In the genomic region with DNA sequence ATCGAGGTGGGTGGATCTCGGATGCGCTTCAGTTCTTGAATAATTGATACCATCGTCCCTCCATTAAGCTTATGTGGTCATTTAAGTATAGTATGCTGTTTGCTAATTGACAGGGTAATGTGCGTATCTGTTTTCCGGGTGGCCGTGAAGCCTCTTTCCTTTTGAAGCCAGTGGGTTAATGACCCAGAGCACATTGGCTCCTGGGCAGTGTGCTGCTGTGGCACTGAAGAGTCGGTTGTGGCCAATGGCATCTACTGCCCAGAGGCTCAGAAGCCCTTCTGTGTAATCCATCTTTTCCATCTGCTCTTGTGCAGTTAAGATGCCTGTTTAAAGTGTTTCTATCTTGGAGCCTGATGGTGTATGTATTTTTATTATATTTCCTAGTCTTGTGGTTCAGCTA, we compare ENCODE assay signal across 13 mouse cellular contexts.
"Had no signal": no experiment of that assay in that cellular context is flagged by ENCODE, and none has a peak within 500 bp of the region (broad histone marks: within the 10 kb centered on the region; RNA-seq: fewer than 3 reads in every experiment).

No protein-coding gene starts in this region.

- H3K36me3 ChIP-seq: intestine, embryonic 15.5 days; limb, embryonic 15.5 days; neural tube, embryonic 12.5 days had no signal

- H3K27ac ChIP-seq: intestine, embryonic 15.5 days; limb, embryonic 15.5 days; liver, embryonic 14.5 days; midbrain, embryonic 10.5 days; neural tube, embryonic 12.5 days had no signal

- H3K4me1 ChIP-seq: neural tube, embryonic 12.5 days had no signal

- ATAC-seq: intestine, embryonic 15.5 days had no signal

- H3K27me3 ChIP-seq: intestine, embryonic 15.5 days; limb, embryonic 15.5 days; neural tube, embryonic 12.5 days had no signal

- H3K9ac ChIP-seq: intestine, embryonic 15.5 days; limb, embryonic 15.5 days; liver, embryonic 14.5 days; neural tube, embryonic 12.5 days had no signal

- H3K9me3 ChIP-seq: intestine, embryonic 15.5 days; limb, embryonic 15.5 days; midbrain, embryonic 10.5 days; neural tube, embryonic 12.5 days had no signal

- H3K4me3 ChIP-seq: intestine, embryonic 15.5 days; limb, embryonic 15.5 days; midbrain, embryonic 10.5 days; neural tube, embryonic 12.5 days had no signal

- DNase-seq: kidney, adult 18-20 months; kidney, postnatal 25 days; left cerebral cortex, postnatal 4 days; lung, adult 18-20 months; lung, postnatal 10 days; lung, postnatal 4 days; midbrain, embryonic 14.5 days; thymus, postnatal 4 days had no signal

- H3K4me2 ChIP-seq: intestine, embryonic 15.5 days; neural tube, embryonic 12.5 days had no signal
